Mouse (Mus musculus) left cerebral cortex, adult 9 months (tissue): ENCODE results near the gene Sqstm1.
"Not testable (repeated sequence)": the region's sequence is repeated elsewhere in the genome, so short reads cannot be mapped to it uniquely, and the experiment has no call there.

Experiments used
- DNase-seq, 2 experiments: peaks; one replicate each; pipeline ENCODE4 v3.0.0; 2022; ENCODE audit warnings: low spot score in 2 of 2

Gene Sqstm1

GRCm38 (mm10) chr11:50177111-50177510, 33.5 kb downstream of the Sqstm1 start:
- DNase-seq = peak in 1 of 2 experiments; percentile 61

- DNase-seq = no peak
Measured at GRCm38 (mm10) chr11:50176351-50176750, 34.3 kb downstream of the Sqstm1 start.

GRCm38 (mm10) chr11:50174730-50175187, 35.9 kb downstream of the Sqstm1 start:
- peak; percentile 90 to 97 for DNase-seq

DNA sequence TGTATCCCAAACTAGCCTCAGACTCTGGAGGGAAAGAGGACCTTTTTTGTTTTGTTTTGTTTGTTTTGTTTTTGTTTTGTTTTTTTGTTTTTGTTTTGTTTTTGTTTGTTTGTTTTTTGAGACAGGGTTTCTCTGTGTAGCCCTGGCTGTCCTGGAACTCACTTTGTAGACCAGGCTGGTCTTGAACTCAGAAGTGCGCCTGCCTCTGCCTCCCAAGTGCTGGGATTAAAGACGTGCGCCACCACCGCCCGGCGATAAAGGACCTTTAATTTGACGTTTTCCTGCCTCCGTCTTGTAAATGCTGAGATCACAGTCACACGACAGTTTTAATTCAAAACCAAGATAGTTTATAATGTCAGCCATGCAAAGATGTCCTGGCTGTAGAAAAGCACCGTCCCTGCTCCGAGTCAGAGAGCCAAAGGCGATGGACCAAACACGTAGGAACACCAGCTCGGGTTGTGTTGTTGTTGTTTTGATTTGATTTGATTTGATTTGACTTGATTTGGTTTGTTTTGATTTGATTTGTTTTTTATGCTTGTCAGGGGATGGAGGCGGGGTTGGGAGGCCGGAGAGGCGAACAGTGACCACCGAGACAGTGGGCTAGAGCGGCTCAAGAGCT, 36.4 kb downstream of the Sqstm1 start, which contains the start of gene Mrnip:
Gene Mrnip, plus strand, starts transcription at position 334 of the 619 bp plus-strand sequence.
- not testable (repeated sequence) for DNase-seq

DNA sequence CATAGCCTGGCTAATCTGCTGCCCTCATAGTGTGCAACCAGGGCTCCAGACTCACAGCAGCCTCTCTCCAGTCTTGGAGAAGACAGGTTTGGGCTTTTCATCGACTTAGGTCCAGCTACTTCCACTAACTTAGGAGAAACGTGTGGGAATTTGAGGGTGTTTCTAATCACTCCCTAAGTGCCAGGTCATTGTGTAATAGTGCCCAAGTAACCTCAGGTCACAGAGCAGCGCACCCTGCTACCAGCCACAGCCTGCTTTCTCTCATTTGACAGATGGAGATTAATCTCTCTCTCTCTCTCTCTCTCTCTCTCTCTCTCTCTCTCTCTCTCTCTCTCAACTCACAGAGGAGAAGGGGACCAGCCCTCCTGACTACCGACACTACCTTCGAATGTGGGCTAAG, 42.3 kb downstream of the Sqstm1 start:
- DNase-seq = no peak

- DNase-seq = no peak
Measured at GRCm38 (mm10) chr11:50162338-50163050, 48.1 kb downstream of the Sqstm1 start.

DNA sequence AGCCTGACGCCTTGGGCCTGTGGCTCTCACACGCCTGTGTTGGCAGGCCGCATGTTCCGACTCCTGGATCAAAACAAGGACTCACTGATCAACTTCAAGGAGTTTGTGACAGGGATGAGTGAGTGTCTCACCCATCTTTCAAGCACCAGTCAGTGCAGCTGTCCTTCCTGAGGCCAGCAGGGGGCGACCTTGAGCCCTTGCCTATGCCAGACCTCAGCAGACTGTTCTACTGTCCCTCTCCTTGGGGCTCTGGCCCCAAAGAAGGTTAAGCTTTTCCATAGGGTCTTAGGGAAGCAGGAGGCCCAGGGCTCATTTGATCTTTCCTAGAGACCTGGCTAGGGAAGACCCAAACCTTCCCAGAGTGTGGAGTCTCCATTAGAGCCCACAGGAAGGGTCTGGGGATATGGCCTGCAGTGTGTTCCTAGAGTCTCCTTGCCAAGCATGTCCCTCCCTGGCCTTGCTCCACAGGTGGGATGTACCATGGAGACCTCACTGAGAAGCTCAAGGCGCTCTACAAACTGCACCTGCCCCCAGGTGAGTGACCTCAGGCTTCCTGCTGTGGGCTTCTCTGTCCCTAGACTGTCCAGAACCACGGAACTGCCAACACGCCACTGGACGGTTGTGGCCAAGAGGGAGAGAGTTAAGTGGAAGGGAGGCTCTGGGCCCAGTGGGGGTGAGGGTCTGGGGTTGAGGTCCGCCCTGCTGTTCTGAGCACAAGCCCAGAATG, 48.9 kb downstream of the Sqstm1 start:
- peak in 1 of 2 experiments; percentile 47 for DNase-seq

DNA sequence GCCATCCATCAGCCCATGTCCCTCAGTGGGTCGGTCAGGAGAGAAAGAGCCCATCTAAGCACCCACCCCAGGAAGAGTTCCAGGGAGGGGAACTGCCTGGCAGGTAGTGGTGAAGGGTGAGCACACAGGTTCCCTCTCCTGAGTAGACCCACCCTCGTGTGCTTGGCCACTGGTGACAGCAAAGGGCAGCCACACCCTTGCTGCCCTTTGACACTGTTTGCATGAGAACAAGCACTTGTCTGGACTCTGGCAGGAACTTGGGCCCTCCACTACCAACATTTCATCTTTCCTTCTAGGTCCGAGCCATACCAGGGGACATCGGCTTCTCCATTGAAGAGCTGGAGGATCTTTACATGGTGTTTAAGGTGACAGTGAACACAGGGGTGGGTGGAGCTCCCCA, 51.3 kb downstream of the Sqstm1 start:
- DNase-seq = no peak

DNA sequence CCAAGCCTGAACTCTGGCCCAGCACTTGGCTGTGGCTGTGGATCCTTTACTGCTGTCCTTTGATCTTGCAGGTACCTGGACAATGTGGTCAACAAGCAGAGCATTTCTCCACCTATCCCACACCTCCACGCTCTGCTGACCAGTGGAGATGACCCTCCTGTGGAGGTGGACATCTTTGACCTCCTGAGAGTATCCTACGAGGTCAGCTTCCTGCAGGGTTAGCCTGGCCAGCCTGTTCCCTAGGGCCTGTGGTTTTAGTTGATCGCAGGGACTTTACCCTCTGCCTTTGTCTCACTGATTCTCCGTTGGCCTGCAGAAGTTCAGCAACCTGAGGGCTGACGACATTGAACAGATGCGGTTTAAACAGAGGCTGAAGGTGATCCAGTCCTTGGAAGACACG, 52.3 kb downstream of the Sqstm1 start:
- no peak for DNase-seq

DNA sequence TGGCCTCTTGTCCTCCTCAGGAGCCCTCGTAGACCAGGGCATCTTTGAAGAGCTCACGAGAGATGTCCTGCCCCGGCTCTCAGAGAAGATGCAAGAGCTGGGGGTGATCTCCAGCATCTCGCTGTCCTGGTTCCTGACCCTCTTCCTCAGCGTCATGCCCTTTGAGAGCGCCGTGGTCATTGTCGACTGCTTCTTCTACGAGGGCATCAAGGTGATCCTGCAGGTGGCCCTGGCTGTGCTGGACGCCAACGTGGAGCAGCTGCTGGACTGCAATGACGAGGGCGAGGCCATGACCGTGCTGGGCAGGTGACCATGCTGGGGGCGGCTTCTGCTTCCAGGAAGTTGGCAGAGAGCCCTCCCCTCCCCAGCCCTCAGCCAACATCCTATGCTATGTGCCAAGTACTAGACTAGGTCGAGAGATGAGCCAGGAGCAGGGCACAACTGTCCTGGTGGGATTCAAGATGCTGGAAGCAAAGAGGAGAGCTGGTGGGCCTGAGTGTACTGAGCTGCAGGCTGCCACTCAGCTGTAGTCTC, 53.8 kb downstream of the Sqstm1 start:
- DNase-seq = no peak

DNA sequence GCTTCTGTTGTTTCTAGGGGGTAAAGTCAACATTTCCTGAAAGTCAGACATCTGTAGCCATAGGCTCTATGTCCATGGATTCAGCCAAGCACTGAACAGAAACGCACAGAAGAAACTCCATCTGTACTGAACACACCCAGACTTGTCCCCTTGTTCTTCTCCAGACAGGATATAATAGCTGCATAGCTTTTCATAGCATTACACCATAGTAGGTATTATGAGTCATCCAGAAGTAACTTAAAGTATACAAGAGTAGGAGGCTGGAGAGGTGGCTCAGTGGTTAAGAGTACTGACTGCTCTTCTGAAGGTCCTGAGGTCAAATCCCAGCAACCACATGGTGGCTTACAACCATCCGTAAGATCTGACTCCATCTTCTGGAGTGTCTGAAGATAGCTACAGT, 54.8 kb downstream of the Sqstm1 start:
- DNase-seq = no peak

- peak in 1 of 2 experiments; percentile 24 for DNase-seq
Measured at GRCm38 (mm10) chr11:50154777-50155520, 55.7 kb downstream of the Sqstm1 start.

DNA sequence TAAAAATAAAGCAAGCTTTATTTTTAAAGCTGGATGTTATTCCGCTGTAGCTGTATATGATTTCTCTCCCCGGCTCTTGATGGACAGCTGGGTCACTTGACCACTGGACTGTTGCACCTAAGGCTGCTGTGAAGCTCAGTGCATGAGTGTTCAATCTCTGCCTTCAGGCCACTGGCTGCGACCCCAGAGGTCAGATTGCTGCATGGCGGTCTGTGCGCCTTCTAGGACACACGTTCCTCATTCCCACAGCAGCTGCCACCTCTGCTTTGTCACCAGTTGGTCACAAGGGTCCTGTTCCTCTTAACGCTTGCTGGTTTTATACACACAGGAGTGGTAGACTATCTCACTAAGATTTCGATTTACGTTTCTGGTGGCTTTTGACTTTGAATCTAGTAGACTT, 56.5 kb downstream of the Sqstm1 start:
- no peak for DNase-seq

DNA sequence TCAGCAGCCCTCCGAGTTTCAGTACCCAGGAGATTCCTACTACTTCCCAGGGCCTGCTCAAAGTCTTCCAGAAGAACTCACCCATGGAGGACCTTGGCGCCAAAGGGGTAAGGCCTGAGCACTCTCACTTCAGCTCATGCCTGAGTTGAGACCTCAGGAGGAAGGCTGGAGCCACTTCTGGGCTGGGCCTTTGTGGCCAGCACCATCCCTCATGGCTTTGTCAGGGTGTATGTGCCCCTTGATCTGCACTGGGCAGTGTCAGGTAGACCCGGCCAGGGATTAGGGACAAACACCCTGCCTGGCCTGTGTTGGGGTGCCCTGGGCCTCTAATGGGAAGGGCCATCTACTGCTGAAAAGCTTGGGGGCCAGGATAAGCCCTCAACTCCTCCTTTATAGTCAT, 59.3 kb downstream of the Sqstm1 start:
- no peak for DNase-seq

DNA sequence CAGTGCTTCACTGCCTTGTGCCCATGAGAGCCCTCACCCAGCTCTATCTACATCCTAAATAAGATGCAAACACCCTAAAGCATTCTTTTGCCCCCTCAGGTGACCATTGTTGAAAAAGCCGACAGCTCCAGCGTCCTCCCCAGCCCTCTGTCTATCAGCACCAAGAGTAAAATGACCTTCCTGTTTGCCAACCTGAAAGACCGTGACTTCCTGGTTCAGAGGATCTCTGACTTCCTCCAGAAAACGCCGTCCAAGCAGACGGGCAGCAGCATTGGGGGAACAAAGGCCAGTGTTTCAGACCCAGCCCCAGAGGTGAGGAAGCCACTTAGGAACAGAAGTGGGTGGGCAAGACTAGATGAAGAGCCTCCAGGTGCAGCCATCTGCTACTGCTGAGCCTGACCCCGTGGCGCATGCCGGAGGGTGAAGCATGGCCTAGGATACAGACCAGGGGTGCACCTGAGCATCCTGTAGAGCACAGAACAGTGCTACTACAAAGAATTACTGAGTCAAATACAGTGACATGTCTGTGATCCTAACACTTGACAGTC, 61.0 kb downstream of the Sqstm1 start:
- DNase-seq = no peak
